Mouse (Mus musculus): ENCODE measurements around the gene Orm3.

The Orm3 gene

DNA sequence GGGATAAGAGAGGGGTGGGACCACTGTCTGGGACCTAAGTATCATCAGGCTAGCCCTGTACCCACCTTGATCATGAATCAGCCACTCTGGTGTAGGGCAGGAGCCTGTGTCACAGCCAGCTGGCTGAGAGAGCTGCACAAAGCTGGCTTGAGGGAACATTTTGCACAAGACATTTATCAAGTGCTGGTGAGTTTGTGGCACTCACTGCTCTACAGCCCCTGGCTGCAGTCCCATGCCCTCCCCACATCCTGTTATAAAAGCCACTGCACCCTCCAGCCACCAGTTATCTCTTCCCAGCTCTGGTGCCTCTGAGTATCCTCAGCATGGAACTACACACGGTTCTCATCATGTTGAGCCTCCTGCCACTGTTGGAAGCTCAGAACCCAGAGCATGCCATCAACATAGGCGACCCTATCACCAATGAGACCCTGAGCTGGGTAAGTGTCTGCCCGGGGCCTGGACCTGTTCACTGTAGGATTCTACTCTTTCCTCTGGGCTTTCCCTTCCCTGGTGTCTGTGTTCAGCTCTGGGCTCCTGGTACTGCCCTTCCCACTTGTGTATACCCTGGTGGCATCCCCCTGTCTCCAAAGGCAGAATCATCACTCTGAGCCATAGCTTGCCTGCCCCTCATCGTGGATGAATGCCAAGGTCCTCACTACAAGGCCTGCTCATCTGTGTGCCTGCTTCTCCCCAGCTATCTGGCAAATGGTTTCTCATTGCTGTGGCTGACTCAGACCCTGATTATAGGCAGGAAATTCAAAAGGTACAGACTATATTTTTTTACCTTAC is at the start of gene Orm3:
Gene Orm3 (plus strand): TSS at position 286 of the 789 bp plus-strand sequence.
- DNase-seq, result peak in 1 of 2 experiments; percentile 2

DNA sequence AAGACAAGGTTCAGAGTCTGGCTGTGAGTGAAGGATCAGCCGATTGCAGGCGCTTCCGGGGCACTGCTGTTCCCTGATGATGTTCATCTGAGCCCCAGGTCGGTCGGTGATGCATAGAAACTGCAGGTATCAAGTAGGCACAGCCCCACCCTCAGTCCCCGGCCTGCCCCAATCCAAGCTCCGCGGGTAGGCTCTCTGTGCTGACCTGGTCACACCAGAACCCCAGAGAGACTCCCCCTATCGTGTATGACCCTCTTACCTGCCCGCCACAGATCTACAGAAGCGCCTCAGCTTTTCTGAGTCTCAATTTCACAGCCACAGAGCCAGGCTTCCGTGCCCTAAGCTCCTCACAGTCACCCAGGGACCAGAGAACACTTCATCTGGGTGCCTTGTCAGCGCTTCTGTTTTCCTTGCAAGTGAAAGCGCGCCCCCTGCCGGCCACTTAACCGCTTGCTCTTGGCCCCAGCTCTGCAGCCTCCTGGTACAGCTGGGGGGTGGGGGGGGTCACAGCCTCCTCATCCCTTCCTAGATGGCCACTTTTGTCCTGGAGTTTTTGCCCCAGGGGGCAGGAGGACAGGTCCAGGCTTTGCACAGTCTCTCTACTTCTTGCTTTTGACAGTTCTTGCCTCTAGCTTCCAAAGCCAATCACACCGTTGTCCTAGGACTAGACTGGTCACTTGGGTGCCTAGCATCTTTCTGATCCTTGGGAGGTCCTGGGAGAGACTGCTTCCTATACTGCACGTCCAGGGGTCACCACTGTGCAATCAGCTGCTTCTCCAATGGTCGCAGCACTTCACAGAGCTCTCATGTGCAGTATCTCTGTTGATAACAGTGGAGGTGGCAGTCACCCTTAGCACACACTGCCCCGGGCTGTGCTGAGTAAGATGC is 48.5 kb upstream of the Orm3 start:
- DNase-seq, result peak; percentile 87 to 89

DNA sequence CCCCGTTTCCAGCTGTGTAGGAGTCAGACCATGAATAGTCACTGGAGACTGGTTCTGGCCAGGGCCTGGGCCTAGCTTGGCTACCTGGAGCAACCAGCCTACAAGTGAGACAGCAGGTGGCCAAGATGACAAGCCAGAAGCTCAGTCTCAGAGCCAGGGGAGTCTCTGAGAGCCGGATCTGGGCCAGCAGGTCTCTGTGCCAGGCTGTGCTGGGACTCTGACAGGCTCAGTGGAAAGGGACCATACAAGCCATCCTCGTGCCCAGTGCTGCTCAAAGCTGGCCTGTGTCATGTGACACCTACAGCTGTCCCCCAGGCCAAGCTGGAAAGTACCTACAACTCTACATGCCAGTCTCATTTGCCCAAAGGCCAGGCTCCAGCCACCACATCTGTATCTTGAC is 47.6 kb upstream of the Orm3 start:
- DNase-seq, result no peak

DNA sequence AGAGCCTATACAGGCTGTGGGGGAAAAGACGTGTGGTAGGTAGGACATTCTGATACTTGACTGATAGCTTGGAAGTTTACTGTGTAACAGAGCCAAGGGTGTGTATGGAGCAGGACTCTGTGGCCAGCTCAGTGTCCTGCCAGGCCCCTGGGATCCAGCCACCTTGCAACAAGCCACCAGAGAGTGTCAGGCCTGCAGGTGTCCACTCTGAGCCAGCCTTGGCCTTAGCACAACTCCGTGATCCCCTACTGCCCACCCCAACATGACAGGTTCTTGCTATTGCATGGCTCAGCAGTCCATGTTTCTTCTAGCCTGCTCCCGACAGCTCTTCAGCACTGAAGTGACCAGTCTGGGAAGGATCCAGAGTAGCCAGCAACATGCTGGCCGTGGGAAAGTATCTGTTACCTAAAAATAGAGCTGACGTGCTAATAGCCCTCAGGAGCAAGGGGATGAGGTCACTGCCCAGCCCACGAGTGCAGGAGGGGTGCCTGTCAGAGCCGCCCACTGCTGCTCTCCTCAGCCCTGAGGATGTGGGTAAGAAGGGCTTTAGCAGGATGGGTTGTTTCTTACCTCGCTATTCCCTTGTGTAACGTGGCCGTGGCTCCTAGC is 45.6 kb upstream of the Orm3 start:
- no peak for DNase-seq

DNA sequence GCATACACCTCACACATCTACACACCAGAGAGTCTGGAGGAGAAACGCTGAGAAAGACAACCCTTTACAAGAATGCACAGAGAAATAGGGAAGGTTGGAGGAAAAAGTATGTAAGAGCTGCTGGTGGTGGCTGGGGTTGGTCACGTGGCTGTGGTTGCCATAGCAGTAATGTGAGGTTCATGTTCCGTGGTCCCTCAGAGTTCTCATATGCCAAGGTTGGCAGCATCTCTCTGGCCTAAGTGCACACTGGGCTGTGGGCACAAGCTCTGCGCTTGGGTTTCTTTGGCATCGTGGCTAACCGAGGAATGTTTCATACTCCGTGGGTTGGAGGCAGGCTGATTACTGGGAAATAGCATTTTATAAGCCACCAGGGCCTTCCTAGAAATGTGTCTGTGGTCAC is 44.5 kb upstream of the Orm3 start:
- peak in 1 of 2 experiments; percentile 1 for DNase-seq

DNA sequence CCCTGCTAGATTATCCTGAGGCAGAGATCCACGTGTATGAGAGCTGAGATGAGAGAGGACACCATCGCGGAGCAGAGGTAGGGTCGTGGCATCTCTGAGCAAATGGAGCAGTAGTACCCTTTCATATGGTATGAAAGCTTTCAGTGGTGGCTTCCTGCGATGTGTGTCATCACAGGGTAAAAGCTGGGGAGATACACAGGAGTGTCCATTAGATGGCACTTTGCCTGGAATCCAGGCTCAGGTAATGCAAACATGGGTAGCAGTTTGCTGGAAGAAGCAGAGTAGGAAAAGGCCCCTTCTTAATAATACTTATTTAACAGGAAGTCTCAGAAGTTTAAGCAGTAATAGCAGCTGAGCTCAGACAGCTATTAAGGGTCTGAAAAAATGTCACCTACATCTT is 41.9 kb upstream of the Orm3 start:
- peak in 1 of 2 experiments; percentile 1 for DNase-seq

DNA sequence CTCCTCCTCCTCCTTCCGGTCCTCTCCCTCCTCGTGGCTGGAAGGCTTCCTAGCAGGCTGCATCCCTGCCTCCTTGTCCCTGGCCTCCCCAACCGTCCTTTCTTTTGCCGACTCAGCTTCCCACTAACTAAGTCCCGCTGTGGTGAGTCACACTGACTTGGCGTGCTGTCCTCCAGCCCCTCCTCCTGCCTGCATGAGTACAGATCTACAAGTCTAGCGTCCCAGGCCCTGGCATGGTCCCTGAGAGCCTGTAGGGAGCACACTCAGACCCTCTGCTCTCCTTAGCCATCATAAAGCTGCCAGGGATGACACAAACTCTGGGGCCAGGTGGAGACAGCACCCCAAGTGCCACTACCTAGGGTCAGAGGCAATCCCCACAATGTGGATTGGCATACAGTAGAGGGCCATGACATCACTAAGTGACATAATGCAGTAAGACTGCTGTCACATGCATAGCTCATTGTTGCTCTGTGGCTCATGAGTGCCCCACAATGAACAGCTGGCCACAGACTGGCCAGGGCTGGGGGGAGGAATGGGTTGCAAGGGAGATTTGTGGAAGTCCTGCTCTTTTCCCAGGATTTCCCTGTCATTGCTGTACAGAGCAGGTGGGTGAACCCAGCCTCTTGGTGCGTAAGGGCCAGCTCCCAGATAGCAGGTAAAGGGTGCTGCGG is 39.8 kb upstream of the Orm3 start:
- peak in 1 of 2 experiments; percentile 4 for DNase-seq

DNA sequence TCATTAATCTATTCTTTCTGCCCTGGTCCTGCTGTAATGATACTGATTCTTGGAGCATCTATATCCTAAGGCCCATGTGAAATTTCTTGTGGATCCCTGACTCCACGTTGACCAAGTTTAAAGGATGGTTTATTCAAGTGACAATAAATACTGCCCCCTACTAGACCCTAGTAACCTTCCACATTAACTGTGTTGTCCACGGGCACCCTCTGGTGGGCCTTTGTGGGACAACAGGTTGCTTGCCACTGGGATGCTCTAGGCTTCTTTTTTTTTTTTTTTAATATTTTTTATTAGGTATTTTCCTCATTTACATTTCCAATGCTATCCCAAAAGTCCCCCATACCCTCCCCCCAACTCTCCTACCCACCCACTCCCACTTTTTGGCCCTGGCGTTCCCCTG is 36.4 kb upstream of the Orm3 start:
- DNase-seq, result peak; percentile 65 to 69

DNA sequence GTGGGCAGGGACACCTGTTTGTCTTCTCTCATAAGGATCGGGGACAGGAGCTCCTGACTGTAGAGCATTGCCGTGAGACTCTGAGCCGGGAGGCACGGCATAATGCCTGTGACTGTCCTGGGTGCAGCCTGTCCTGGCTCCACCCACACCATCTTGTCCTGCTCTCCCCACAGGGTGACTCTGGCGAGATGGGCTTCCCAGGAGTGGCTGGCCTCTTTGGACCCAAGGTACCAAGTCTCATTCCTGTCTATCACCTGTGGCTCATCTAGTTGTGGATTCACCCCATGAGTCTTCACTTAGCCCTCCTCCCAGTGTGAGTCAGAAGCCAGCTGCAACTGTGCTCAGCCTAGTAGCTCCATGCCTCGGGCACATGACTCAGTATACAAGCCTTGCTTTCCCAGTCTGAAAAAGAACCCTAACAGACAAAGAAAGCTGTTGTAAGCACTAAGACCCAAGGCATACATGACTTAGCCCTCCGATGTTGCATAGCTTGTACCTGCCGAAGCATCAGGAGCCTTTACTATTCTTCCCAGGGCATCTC is 32.6 kb upstream of the Orm3 start:
- peak in 1 of 2 experiments; percentile 1 for DNase-seq

DNA sequence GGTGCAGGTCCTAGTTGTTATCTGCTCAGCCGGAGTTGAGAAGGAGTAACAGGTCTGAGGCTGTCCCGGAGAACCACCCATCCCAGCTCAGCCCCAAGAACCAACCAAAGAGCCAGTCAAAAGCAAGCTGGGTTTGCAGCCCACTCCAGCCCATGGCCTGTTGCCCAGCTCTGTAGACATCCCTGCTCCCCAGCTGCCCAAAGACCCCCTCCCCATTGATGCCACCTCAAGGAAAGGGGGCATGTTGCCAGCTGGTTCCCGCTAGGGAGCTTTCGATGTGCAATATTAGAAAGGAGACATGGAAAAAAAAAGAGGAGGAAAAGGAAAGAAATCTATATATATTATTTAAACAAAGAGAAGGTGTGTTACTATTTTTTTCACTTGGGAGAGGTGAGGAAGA is 22.6 kb upstream of the Orm3 start:
- peak in 1 of 2 experiments; percentile 1 for DNase-seq

DNA sequence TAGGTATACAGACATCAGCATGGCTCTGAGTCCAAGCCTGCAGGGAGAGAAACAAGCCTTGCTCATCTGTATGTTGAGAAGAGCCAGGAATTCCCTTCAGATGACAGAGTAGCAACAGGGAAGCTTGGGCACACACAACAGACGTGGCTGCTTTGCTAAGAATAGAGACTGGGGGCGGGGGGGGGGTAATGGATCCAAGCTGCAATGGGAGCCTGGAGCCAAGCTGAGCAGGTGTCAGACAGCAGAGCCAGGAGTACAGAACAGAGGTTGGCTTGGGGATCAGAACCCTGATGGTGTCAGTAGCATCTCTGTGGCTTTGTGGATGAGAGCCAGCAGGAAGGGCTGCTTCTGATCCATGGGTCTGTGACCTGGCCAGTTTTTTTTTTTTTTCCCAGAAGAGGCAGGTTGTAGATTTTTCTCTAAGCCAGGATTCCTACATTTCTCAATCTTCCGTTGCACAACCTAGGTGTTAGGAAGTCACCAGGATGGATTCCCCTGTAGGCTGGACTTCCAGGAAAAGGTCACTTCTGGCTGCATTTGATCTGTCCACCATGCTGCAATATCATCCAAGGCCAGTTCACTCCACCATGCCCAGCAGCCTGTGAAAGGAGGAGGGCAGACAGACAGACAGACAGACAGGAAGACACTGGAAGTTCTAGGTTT is 17.4 kb upstream of the Orm3 start:
- DNase-seq, result no peak

DNA sequence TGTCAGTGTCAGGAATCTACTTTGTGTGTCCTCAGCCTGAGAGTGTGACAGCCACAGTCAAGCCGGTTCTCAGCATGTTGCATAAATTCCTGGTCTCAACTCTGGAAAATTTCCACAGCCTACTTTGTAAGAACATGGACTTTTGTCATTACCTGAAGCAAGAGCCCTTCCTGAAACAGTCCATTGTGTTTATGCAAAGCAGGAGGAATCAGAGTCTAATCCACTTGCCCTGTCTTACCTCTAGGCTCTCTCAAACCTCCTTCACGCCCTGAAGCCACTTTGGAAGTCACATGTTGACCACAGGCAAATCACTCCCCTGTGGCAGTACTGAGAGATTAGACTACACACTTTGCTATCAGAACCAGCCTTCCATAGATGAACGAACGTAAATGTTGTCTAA is 13.5 kb upstream of the Orm3 start:
- DNase-seq, result no peak

DNA sequence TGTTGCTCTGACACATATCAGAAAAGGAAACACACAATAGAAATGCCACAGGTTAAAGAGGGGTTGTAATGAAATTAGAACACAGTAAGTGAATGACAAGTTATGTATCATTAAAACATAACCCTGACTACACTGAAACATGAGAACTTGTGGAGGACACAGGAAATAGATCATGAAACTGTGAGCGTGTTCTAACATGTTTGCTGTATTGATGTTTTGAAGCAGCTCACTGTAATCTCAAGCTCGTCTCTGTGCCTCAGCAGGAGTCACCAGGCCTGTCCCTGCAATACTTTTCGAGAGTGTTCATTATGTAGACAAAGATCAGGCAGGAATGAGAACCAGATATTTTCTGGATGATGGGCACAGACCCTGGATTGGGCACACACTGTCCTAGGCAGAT is 12.4 kb upstream of the Orm3 start:
- no peak for DNase-seq

DNA sequence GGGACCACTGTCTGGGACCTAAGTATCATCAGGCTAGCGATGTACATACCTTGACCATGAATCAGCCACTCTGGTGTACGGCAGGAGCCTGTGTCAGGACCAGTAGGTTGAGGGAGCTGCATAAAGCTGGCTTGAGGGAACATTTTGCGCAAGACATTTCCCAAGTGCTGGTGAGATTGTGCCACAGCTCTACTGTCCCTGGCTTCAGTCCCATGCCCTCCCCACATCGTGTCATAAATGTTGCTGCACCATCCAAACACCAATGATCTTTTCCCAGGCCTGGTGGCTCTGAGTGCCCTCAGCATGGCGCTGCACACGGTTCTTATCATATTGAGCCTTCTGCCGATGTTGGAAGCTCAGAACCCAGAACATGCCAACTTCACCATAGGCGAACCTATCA is 11.7 kb upstream of the Orm3 start, which contains the start of gene Orm1:
Gene Orm1 (plus strand): TSS at position 266 of the 400 bp plus-strand sequence.
- no peak for DNase-seq

DNA sequence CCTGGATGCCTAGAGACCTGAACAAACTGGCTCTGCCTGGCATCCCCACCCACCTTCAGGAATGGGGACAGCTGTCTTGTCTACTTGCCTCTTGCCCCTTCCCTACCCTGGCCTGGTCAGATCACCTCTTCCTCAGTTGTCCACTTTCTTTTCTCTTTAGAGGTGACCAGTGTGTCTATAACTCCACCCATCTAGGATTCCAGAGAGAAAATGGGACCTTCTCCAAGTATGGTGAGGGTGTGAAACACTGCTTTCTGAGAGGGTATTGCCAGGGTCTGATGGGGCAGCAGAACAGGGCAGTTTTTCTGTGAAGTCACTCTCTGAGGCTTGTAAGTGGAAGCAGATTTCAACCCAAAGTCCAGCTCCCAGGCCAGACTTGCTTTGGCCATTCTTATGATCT is 10.7 kb upstream of the Orm3 start:
- no peak for DNase-seq

DNA sequence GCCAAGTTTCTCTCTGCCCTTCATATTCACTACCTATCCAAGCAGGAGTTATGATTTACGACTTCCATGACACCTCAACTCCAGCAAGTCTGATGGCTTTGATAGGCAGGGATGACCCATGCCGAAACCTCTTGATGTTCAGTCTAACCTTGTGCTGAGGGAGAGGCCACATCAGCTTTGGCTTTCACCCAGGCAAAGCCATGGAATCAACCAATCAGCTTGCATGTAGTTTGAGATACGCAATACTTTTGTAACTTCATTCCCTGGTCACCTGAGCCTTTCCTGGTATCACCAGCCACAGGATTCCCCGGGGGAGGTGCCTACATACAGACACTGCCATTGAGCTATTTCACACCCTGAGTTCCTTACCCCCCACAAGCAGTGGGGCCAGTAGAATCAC is 9.3 kb upstream of the Orm3 start:
- no peak for DNase-seq

DNA sequence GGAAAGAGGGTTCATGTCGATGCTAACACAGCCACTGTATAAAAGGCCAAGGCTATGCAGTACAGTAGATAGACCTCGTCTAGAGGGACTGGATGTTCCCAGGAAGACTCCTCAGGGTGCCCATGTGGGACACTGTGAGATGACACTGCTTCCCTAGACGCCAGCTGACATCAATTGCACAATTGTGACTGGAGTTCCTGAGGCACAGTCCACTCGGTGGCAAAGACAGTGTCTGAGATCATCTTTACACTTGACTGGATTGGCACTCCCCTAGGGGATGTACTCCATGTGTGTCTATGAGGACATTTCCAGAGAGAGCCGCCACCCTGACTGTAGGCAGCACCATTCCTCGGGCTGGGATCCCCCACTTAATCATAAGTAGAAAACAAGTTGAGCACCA is 7.4 kb upstream of the Orm3 start:
- no peak for DNase-seq

DNA sequence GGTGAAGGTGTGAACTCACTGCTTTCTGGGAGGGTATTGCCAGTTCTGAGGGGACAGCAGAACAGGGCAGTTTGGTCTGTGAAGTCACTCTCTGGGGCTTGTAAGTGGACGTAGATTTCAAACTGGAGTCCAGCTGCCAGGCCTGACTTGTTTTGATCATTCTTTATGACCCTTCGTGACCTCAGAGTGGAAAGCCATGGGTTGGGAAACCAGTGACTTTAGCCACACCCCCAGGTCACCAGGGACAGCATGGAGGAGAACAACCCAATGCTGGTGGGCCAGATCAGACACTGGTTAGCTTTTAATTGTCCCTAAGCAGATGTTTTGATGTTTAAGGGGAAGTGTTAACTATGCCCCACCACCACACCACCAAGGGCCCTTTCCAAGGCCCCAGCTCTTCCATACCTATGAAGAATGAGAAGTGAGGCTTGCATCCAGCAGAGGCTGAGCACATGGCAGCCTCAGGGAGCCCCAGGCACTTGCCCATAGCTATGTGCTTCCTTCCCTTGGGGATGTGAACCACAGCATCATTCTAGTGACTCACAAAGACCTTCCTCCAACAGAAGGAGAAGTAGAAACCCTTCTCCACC is 1.1 kb downstream of the Orm3 start:
- DNase-seq, result no peak

DNA sequence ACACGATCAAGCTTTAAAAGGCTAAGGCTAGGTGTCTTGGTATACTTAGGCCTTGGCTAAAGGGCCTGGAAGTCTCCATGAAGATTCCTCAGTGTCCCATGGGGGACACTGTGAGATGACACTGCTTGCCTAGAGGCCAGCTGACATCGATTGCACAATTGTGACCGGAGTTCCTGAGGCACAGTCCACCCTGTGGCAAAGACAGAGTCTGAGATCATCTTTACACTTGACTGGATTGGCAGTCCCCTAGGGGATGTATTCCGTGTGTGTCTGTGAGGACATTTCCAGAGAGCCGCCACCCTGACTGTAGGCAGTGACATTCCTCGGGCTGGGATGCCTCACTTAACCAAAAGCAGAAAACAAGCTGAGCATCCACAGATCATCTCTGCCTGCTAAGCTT is 3.9 kb downstream of the Orm3 start:
- no peak for DNase-seq

DNA sequence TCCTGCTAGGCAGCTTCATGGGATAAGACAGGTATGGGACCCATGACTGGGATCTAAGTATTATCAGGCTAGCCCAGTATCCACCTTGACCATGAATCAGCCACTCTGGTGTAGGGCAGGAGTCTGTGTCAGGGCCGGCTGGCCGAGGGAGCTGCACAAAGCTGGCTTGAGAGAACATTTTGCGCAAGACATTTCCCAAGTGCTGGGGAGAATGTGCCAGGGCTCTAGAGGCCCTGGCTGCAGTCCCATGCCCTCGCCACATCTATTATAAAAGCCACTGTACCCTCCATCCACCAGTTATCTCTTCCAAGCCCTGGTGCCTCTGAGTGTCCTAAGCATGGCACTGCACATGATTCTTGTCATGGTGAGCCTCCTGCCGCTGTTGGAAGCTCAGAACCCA is 6.2 kb downstream of the Orm3 start, which contains the start of gene Orm2:
Gene Orm2 (plus strand): TSS at position 300 of the 400 bp plus-strand sequence.
- DNase-seq, result no peak

DNA sequence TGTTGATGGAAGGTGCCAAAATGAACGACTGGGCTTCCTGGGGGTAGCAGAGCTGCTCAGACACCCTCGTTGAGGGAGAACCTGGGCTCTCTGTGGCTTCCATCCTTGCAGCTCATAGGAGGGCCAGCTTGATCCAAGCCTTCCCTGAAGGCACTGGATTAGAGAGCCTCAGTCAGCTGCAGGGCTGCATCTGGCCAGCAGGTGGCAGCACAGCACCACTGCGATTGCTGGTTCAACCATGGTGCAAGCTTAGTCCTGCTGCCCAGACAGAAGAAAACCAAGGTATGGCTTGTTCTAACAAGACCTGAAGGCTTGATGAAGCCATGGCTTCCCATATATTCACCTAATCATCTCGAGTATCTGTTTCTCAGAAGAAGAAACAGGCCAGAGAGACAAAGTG is 12.6 kb downstream of the Orm3 start:
- DNase-seq, result peak; percentile 82 to 87

DNA sequence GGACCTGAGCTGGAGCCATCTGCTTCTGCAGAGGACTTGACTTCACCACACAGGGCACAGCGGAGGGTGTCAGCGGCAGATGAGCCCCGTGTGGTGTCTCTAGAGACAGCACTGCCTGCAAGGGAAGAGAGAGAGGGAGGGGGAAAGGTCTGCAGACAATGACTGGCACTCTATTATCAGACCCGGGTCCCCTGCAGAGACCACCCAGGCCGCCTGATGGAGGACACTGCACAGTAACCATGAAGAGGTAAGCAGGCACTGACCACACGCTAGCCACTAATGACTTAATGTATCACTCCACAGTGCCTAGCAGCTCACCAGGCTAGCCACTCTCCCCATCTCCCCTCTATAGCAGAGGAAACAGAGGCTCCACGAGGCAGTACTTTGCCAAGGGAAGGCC is 14.9 kb downstream of the Orm3 start:
- no peak for DNase-seq
